In the genomic region with DNA sequence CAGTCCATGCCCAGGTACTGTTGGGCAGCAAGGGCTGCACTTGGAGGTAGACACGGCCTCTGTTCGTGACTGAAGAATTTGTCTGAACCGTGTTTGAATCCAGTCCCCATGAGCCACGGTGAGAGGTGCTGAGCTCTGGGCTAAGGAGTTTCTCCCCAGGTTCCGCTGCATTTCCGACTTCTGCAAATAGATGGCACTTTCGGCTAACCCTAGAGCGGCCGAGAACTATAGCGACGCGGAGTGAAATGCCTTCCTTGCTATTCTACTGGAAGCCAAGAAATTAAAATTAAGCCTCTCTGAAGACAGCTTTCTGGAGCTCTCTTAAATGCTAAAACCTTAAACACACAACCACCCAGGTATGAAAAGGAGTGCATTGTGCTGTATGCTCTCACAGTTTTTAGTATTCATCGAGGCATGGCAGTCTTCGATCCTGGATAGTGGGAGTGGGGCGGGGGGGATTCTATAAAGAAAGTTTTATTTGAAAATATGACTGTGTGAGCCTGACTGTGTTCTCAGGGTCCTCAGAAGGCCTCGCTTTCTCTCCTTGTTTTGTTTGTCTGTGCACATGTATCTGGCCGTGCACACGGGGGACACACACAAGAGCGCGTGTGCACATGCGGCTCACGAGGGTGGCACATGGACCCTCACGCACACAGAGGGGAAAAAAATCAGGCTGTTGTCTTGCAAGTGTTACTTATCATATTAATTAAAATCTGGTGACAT, we compare ENCODE assay signal across 8 mouse cellular contexts.
DNase-seq lines count a peak whose midpoint lies in the region.

No protein-coding gene starts in this region.

- peak; percentile 28 to 50 for DNase-seq in urinary bladder, adult 18-20 months (ENCODE audit: low spot score in 2 of 2)
- no peak for DNase-seq in urinary bladder, adult 2 months (ENCODE audit: low spot score)
- peak; percentile 85 to 86 for DNase-seq in cerebellum, postnatal 10 days
- DNase-seq in frontal cortex, postnatal 14 days (ENCODE audit: low spot score in 2 of 2): peak; percentile 53 to 76
- peak; percentile 70 for DNase-seq in layer of hippocampus, adult 11-12 months (ENCODE audit: low spot score)
- DNase-seq in lung, postnatal 14 days: peak; percentile 76
- peak; percentile 82 to 86 for DNase-seq in right cerebral cortex, adult 2 months (ENCODE audit: low spot score in 2 of 2)
- no peak for DNase-seq in natural killer cell, adult 2 months (ENCODE audit: low spot score in 2 of 2)

Comparison
In these comparisons a context has a peak if more than half of its experiments do, and no peak if none do; other contexts are left out.
1. DNase-seq: peak in urinary bladder, adult 18-20 months (2 of 2), cerebellum, postnatal 10 days (2 of 2), frontal cortex, postnatal 14 days (2 of 2), layer of hippocampus, adult 11-12 months (single experiment), lung, postnatal 14 days (single experiment) and right cerebral cortex, adult 2 months (2 of 2); none in urinary bladder, adult 2 months (single experiment) and natural killer cell, adult 2 months (0 of 2).